Mouse (Mus musculus) thymus, adult 2 months (tissue): ENCODE results near the gene Vmn1r16. TPM values are rescaled to one million over a fixed set of nuclear protein-coding genes. Genes with fewer than 3 reads are reported as not detected.
"Not testable (repeated sequence)": the region's sequence is repeated elsewhere in the genome, so short reads cannot be mapped to it uniquely, and the experiment has no call there.

Experiments
- DNase-seq: peaks from one replicate; pipeline ENCODE4 v3.0.0; 2021
- H3K27ac ChIP-seq: fragments of 200-500 bp; 2 replicates; pipeline ENCODE4 v1.5.1; 2012; ENCODE audit warnings: low read length, control low read depth; ENCODE audit not compliant: control insufficient read depth, insufficient read depth
- H3K27me3 ChIP-seq: fragments of 200-500 bp; 2 replicates; pipeline ENCODE4 v1.6.1; 2012; ENCODE audit warnings: mild to moderate bottlenecking, low read length, moderate library complexity, mixed read lengths; ENCODE audit not compliant: control insufficient read depth, insufficient read depth
- H3K36me3 ChIP-seq: fragments of 200-500 bp; 2 replicates; pipeline ENCODE4 v1.6.1; 2012; ENCODE audit warnings: mild to moderate bottlenecking, low read length, moderate library complexity; ENCODE audit not compliant: control insufficient read depth, insufficient read depth
- H3K4me1 ChIP-seq: fragments of 200-500 bp; replicated peaks from 2 replicates; pipeline ENCODE4 v1.6.1; 2012; ENCODE audit warnings: low read length; ENCODE audit not compliant: control insufficient read depth, insufficient read depth
- H3K4me3 ChIP-seq: fragments of 200-500 bp; 2 replicates; pipeline ENCODE4 v1.5.1; 2012; ENCODE audit warnings: mild to moderate bottlenecking, low read length, control low read depth, moderate library complexity; ENCODE audit not compliant: control insufficient read depth, insufficient read depth
- CTCF ChIP-seq: fragments of 200-500 bp; IDR thresholded peaks from 2 replicates; pipeline ENCODE4 v1.5.1; 2012; ENCODE audit warnings: mild to moderate bottlenecking, control low read depth, low read length, moderate library complexity, borderline replicate concordance; ENCODE audit not compliant: control insufficient read depth, poor library complexity, insufficient read depth; ENCODE audit errors: extremely low read depth
- POLR2A ChIP-seq: fragments of 200-500 bp; IDR thresholded peaks from 2 replicates; pipeline ENCODE4 v1.6.1; 2012; ENCODE audit warnings: mild to moderate bottlenecking, low read length, control low read depth, moderate library complexity; ENCODE audit not compliant: control insufficient read depth, poor library complexity, insufficient read depth; ENCODE audit errors: extremely low read depth
- WGBS: fragments of 180-500 bp; shearing (Covaris S2); methylation state at CpG from one replicate; pipeline ENCODE4 v1.1.7; 2018; 5-methylcytosine and 5-hydroxymethylcytosine counted together
- polyA plus RNA-seq: library from polyadenylated mRNA; depleted of rRNA; stranded (reverse); fragments of >200 nt; gene quantifications from 2 replicates; pipeline ENCODE4 v1.2.3, GENCODE M21; 2012; rRNA removed

Gene Vmn1r16
- polyA plus RNA-seq = not detected in 2 replicates

- no peak for DNase-seq
- no peaks in the 10 kb centered on the region for H3K36me3 ChIP-seq
- no peaks in the 10 kb centered on the region for H3K27me3 ChIP-seq
- H3K4me1 ChIP-seq = no peaks in the 10 kb centered on the region
- no peak for TF ChIP-seq CTCF
- TF ChIP-seq POLR2A = no peak
- WGBS = 81% methylated on average over 3 of the region's 3 CpGs
- H3K27ac ChIP-seq = no peak within 1 kb of the TSS
- H3K4me3 ChIP-seq = no peak within 1 kb of the TSS
These were observed at the start of gene Vmn1r16 for GRCm38 (mm10) chr6:57329394-57329793. Vmn1r16 (minus strand) TSS chr6:57329494.

GRCm38 (mm10) chr6:57367496-57367895 lies 38.2 kb upstream of the Vmn1r16 start:
- no peak overlapping the region for H3K27ac ChIP-seq
- WGBS = 100% methylated on average over 1 of the region's 1 CpGs
- no peaks in the 10 kb centered on the region for H3K36me3 ChIP-seq
- TF ChIP-seq CTCF (no peak), POLR2A (no peak)
- H3K4me1 ChIP-seq = no peaks in the 10 kb centered on the region
- H3K4me3 ChIP-seq = no peak overlapping the region
- DNase-seq = no peak
- no peaks in the 10 kb centered on the region for H3K27me3 ChIP-seq

GRCm38 (mm10) chr6:57365866-57366265 lies 36.6 kb upstream of the Vmn1r16 start:
- H3K27ac ChIP-seq, DNase-seq, H3K36me3 ChIP-seq, H3K4me1 ChIP-seq, H3K27me3 ChIP-seq, H3K4me3 ChIP-seq: not testable (repeated sequence)
- 90% methylated on average over 1 of the region's 1 CpGs for WGBS

GRCm38 (mm10) chr6:57363627-57364026 lies 34.3 kb upstream of the Vmn1r16 start, which contains the start of gene Vmn1r17:
Vmn1r17 (minus strand) TSS chr6:57363727.
- Histone ChIP-seq H3K36me3 (no peaks in the 10 kb centered on the region), H3K27me3 (no peaks in the 10 kb centered on the region), H3K4me1 (no peaks in the 10 kb centered on the region), H3K4me3 (no peak within 1 kb of the TSS), H3K27ac (no peak within 1 kb of the TSS)
- DNase-seq = no peak
- TF ChIP-seq POLR2A (no peak), CTCF (no peak)
- 100% methylated on average over 1 of the region's 1 CpGs for WGBS

- DNase-seq = no peak
- Histone ChIP-seq H3K27me3 (no peaks in the 10 kb centered on the region), H3K4me3 (no peak overlapping the region), H3K4me1 (no peaks in the 10 kb centered on the region), H3K36me3 (no peaks in the 10 kb centered on the region), H3K27ac (no peak overlapping the region)
- TF ChIP-seq CTCF = no peak
- TF ChIP-seq POLR2A = no peak
- WGBS = 63% methylated on average over 2 of the region's 2 CpGs
These were observed 27.6 kb upstream of the Vmn1r16 start for GRCm38 (mm10) chr6:57356864-57357263.

GRCm38 (mm10) chr6:57326176-57326575 lies 3.1 kb downstream of the Vmn1r16 start:
- H3K27me3 ChIP-seq = no peaks in the 10 kb centered on the region
- no peaks in the 10 kb centered on the region for H3K36me3 ChIP-seq
- H3K27ac ChIP-seq = no peak overlapping the region
- H3K4me3 ChIP-seq = no peak overlapping the region
- TF ChIP-seq CTCF (no peak), POLR2A (no peak)
- no peaks in the 10 kb centered on the region for H3K4me1 ChIP-seq
- DNase-seq = no peak

- Histone ChIP-seq H3K4me3 (no peak overlapping the region), H3K36me3 (no peaks in the 10 kb centered on the region), H3K27ac (no peak overlapping the region), H3K4me1 (no peaks in the 10 kb centered on the region), H3K27me3 (no peaks in the 10 kb centered on the region)
- DNase-seq = no peak
- TF ChIP-seq POLR2A = no peak
- TF ChIP-seq CTCF = no peak
These were observed 50.3 kb downstream of the Vmn1r16 start for GRCm38 (mm10) chr6:57278952-57279351.

GRCm38 (mm10) chr6:57272517-57272916 lies 56.8 kb downstream of the Vmn1r16 start:
- no peak for DNase-seq

More at GRCm38 (mm10) chr6:57272517-57272916, 56.8 kb downstream of the Vmn1r16 start:
- Histone ChIP-seq H3K4me3 (no peak overlapping the region), H3K4me1 (no peaks in the 10 kb centered on the region), H3K27me3 (no peaks in the 10 kb centered on the region), H3K36me3 (no peaks in the 10 kb centered on the region), H3K27ac (no peak overlapping the region)
- TF ChIP-seq CTCF (no peak), POLR2A (no peak)
